Mouse (Mus musculus) cerebral cortex, adult 2 months (tissue): Measurements from ENCODE around the gene Kif13a.

Experiments
- WGBS: fragments of 180-500 bp; shearing (Covaris S2); methylation state at CpG from one replicate; pipeline ENCODE4 v1.1.7; 2018; 5-methylcytosine and 5-hydroxymethylcytosine counted together

The Kif13a gene

DNA sequence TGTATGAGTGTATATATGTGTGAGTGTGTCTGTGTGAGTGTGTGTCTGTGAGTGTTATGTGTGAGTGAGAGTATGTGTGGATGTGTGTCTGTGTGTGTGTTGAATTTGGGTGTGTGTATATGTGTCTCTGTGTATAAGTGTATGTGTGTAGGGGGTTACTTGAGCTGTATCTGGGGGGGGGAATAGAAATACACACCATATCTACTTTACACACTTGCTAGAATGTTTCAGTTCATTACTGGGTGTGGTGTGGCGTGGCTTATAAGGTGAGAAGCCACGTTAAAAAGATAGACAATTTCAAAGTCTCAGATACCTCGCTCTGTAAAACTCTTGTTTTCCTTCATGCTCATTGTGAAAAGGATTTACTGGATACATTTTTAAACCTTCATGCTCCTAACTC lies 152.2 kb downstream of the Kif13a start:
- WGBS, result 94% methylated on average over 3 of the region's 3 CpGs

DNA sequence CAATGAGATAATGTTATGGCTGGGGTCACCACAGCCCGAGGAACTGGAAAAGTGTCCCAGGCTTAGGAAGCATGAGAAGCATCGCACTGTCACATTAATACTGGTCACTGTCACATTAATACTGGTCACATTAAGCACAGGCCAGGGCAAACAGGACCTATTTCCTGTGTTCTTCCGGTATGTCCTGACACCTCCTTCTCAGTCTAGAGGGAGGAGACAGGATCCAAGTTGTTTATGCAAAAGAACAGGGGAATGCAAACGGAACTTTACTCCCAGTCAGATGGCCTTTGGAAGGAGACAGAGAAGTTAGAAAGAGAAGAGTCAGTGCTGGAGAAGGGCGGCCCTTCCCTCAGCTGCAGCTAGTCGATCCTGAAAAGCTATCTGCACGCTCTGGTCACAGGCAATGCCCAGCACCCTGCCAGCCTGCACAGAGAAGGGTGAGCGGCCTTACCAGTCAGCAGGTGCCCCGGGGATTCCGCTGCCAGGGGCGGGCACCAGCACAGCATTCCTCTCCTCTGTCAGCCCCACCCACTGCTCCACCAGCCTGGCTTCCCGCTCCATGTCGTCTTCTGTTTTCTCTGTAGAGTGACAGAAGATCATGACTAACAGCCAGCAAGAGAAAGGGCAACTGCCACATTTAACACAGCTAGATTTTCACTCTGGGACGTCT lies 152.9 kb downstream of the Kif13a start:
- 74% methylated on average over 14 of the region's 14 CpGs for WGBS

DNA sequence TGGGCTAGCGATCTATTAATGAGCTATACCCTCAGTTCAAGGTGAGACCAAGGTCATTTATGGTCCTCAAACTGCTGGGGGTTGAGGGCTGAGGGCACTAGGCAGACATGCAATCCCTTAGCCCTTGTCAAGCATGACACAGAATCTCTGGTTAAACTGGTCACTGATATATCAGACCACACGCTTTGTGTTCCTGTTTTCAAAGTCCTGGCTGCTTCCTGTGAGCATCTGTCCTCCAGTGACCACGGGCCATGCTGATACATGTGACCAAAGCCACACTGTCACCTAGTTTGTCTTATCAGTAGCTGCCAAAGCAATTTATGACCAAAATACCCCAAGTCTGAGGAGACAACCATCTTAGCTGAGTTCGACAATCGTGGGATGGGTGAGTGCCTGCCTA lies 154.7 kb downstream of the Kif13a start:
- whole genome bisulfite sequencing, result 92% methylated on average over 5 of the region's 5 CpGs

DNA sequence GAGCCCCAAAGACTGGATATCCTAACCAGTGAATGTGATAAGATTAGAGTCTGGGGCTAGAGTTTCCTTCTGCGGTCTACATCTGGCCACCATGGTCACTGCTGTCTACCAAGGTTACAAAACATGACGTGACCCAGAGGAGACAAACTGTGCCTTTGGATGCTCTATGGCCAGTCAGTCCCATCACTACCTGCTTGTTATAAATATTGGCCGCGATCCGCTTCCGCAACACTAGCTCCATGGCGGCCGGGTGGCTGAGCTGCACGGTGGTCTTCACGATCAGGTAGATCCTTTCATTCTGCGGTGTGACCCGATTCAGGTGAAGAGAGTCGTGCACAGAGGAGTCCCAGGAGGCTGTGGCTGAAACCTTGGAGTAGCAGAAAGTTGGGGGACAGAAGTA lies 157.1 kb downstream of the Kif13a start:
- 98% methylated on average over 13 of the region's 13 CpGs for WGBS

DNA sequence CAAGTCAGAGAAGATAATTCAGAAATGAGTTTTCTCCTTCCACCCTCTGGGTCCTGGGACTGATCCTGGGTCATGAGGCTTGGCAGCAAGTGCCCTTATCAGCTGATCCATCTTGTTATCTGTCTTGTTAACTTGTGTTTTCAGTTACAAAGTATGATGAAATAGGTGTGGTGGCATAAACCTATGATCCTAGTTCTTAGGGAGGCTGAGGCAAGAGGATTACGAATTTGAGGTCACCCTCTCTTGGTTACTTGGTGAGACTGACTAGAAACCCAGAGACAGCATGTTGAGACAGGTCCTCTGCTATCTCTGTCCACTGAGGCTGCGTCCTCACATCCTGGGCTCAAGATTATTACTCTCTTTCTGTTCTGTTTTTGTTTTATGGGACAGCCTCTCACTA lies 164.3 kb downstream of the Kif13a start:
- 97% methylated on average over 2 of the region's 2 CpGs for WGBS

DNA sequence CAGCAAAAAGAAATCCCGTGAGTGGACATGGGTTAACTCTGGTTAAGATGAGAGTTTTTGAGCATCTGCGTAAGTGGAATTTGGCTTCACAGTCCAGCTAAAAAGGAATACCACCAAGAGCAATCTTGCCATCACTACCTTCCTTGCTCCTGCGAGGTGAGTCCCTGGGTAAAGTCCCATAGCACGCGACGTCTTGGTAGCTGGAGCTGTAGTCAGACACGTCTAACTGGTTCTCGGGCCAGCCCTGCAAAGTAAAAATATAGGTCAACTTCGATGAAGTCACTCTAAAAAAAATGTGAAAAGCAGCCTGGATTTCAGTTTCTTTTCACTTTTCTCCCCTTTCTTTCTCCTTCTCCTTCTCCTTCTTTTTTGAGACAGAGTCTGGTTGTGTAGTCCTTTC lies 166.5 kb downstream of the Kif13a start:
- WGBS, result 97% methylated on average over 9 of the region's 9 CpGs

DNA sequence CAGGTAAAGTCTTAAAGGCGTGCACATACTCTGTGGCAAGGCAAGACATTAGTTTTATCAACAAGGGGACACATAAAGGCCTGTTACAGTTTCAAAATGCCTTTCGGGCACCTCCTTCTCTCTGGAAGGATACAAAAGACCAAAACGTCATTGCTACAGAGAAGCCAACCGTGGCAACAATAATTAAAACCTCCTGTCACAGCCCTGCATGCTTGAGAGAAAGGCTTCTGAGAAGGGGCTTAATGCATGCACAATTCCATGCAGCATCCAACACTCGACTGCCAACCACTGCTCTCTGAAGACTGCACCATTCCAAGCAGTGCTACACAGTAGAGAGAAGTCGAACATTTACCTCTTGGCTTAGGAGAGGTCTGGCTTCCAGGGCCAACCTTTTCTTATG lies 168.7 kb downstream of the Kif13a start:
- WGBS, result 73% methylated on average over 6 of the region's 6 CpGs

DNA sequence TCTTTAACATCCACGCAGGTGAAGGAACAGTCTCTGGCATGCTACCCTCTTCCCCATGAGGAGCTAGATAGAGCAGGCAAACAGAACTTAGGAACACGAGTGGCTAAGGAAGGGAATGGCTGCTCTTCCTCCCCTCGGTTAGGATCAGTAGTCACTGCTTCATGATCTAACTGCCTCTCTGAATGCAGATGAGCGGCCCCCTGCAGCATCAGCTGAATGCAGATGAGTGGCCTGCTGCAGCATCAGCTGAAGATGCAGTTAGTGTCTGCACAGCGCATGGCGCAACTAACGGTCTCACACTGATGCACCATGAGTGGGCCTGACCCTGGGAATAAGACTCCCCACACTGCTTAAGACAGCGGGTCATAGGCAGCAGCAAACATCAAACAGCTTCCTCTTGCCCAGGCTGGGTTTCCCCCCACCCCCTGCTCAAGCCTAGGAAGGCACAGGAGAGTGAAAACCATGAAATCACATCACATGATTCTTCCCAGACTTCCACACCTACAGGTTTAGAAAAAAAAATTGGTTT lies 170.3 kb downstream of the Kif13a start:
- 78% methylated on average over 8 of the region's 8 CpGs for WGBS

DNA sequence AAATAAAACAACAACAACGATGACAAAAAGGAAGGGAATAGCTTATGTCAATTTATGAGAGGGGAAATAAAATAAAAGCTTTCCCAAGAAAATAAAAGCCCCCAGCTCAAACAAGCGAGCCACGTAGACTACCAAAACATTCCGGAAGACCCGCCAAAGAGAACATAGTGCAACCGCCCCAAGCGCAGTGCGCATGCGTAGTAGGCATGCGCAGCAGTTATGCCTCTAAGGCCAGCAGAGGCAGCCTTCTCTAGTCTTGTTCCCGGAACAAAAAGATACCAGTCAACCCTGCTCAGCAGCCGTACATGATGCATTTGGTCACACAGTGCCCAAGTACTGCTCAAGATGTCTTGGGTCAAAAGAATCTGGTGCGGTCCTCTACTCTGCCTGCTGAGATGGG lies 171.0 kb downstream of the Kif13a start:
- WGBS, result 94% methylated on average over 13 of the region's 13 CpGs

DNA sequence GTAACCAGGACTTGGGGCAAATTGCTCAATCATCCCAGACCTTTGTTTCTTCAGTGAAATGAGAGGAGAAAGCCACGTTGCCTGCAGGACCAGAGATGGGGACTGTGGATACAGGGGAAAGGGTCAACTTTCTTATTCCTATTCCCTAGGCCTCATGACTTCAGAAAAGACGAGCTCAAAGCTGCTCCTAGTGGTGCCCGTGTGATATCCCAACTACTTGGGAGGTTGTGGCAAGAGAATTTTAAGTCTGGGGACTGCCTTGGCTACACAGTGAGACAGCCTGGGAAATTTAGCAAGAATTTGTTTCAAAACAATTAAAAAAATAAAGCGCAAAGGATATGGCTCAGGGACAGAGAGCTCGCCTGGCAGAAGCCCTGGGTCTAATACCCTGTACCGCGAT lies 171.7 kb downstream of the Kif13a start:
- WGBS, result 91% methylated on average over 7 of the region's 7 CpGs

DNA sequence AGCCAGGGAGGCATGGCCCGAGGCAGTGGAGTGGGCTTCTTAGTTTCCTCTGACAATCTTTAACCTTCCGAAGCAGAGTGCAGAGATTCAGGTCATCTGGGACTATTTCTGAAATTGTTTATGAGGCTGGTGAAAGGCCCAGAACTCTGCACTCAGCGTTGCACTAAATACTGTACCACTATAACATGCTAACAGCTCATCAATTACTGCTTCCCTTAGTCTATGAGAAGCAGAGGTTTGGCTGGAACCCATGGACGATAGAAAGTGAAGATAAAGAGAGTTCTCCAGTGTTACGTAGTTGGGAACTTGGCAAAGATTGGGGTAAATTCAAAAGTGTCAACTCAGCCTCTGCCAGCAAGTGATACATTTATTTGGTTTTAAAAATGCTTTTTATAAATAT lies 176.4 kb downstream of the Kif13a start:
- WGBS, result 88% methylated on average over 5 of the region's 5 CpGs

DNA sequence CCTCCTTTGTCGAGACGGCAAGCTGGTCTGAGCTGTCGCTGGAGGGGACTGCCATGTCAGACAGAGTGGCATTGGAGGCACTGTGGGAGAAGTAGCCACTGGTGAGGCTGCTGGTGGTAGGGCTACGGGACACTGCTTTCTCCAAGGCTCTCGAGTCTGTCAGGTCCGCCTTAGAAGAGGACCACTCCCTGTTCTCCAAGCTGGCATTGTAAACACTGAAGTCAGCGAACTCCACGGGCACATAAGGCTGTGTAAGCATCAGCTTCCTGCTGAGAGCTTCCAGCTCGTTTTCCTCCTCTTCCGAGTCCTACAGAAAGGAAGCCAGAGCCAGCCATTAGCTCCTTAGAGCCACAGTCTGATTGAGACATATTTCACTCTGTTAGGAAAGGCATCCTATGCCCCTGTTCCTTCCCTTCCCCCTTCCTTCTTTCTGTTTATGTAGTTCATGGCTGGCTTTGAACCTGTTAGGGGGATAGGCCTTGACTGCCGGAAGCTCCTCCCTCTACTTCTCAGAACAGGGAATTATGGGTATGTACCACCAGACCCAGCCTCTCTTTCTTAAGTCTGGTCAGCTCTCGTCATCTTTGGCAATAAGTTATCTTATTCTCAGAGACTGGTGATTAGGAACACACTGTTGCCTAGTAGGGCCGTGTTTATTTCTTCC lies 177.0 kb downstream of the Kif13a start:
- 81% methylated on average over 13 of the region's 13 CpGs for WGBS

DNA sequence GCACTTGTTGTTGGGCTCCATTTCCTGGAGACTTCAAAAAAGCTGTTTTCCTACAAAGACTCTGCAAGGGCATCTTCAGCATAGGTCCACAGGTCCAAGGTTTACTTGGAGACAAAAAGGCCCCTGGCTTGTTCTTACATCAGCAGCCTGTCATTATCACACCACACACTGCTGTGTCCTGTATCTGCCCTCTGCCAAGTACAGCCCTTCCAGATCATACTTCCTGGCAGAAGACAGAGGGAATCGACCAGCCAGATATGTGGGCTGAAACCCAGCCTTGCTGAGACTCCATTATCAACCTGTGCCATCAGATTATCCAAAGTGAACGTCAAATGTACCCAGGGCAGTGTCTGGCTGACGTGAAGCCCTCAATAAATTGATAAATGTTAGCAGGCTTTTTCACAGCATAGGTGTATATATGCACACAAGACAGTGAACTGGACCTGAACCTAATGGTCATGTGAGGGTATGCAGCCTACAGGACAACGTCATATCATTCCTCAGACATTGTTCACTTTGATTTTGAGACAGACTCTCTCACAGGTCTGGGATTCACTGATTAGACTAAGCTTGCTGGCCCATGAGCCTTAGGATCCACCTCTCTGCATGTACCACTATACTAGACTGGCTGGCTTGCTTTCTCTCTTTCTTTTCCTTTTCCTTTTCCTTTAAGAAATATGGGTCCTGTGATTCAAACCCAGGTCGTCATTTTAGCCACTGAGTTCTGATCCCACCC lies 181.4 kb downstream of the Kif13a start:
- WGBS, result 86% methylated on average over 5 of the region's 5 CpGs

DNA sequence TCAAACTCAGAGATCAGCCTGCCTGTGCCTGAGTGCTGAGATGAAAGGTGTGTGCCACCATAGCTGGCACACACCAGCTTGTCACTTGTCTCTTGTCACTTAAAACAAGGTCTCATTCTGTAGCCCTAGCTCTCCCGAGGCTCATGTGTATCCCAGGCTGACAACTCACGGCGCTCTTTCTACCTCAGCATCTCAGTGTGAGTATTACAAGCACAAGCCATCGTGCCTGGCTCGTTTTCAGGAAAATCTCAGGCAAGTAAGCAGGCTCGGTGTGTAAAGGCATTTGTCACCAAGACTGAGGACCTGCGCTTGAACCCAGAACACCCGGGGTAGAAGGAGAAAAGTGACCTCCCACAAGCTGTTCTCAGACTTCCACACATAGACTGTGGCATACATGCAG lies 185.8 kb downstream of the Kif13a start:
- 86% methylated on average over 8 of the region's 8 CpGs for WGBS

DNA sequence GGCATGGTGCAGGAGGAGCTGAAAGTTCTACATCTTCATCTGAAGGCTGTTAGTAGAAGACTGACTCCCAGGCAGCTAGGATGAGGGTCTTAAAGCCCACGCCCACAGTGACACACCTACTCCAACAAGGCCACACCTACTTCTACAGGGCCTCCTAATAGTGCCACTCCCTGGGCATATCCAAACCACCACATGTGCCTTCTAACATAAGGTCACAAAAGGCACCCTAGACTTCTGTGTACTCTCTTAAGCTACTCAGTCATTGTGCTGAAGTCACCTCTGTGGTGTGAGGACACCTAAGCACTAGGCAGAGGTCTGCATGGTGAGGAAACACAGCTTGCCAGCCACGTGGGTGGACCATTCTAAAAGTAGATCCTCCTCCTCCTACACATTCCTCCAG lies 187.3 kb downstream of the Kif13a start:
- WGBS, result 73% methylated on average over 2 of the region's 2 CpGs

DNA sequence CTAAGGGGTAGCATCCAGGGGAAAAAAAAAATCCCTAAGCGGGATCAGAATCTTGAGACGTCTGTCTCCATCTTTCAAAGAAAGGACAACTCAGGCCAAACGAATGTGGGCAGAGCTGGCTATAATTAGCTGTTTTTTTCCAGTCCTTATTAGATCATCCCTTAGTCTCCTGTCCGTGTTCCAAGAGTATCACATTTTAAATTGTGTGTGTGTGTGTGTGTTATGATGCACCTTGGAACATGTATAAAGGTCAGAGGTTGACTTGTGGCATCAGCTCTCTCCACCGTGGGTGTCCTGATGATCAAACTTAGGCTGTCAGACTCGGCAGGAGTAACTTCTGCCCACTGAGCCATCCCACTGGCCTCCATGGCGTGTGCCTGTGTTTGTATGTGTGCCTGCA lies 190.2 kb downstream of the Kif13a start:
- WGBS, result 59% methylated on average over 7 of the region's 7 CpGs

DNA sequence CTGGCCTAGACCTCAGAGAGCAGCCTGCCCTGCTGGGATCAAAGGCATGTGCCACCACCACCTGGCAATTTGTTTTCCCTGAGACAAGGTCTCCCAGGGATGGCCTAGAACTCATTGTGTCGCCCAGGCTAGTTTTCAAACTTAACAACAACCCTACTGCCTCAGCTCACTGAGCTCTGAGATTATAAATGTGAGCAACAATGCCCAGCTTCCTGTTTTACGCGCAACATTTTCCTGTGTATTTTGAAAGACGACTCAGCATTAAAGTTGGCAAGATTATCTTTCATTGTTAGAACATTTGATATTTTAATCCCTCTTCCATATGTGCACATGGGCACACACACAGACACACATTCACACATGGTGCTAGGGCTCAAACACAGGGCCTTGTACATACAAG lies 192.2 kb downstream of the Kif13a start:
- 82% methylated on average over 4 of the region's 4 CpGs for WGBS

DNA sequence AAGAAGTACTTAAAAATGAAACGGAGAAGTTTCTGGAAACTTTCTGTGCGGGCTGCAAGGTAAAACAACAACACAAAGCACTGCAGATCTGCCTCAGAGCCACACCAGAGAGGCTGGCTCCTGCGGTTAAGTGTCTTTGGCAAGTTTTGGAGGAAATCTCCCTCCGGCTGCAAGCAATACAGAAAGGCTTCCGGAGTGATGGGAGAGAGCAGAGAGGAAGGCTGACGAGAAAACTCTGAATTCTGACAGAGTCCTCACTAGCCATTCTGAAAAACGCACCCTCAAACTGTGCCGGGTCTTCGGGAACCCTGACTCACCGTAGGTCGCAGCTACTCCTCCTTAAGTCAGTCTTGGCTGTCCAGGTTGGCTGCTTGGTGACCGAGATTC lies 193.2 kb downstream of the Kif13a start:
- 3% methylated on average over 12 of the region's 12 CpGs for WGBS

DNA sequence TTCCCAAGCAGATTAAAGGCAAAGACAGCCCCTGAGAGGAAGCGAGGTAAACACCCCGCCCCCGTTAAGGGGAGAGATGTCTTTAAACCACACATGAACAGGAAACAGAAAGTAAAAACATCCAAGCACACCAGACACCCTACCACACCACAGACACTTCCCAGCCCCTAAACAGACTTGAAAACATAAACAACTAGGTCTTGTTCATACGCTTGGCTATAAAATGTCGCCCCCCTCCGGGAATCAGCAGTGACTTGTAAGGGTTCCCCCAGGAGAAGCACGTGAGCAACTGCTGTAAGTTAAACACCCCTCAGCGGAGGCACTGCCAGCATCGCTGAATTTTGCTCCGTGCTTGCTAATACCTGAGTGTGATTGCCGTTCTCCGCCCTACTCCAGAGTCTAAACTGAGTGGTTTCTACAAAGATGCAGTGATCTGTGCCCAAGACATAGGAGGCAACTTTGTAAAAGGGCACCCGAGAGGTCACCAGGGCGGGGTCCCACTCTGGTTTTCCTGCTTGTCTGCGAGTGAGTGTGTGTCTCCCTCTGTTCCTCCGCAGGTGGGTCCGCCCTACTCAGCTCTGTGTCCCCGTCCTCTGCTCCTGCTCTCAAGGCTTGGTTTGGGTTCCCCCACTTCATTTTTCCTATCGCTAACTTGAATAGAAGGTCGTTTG lies 193.7 kb downstream of the Kif13a start:
- under 1% methylated on average over 20 of the region's 20 CpGs for WGBS

DNA sequence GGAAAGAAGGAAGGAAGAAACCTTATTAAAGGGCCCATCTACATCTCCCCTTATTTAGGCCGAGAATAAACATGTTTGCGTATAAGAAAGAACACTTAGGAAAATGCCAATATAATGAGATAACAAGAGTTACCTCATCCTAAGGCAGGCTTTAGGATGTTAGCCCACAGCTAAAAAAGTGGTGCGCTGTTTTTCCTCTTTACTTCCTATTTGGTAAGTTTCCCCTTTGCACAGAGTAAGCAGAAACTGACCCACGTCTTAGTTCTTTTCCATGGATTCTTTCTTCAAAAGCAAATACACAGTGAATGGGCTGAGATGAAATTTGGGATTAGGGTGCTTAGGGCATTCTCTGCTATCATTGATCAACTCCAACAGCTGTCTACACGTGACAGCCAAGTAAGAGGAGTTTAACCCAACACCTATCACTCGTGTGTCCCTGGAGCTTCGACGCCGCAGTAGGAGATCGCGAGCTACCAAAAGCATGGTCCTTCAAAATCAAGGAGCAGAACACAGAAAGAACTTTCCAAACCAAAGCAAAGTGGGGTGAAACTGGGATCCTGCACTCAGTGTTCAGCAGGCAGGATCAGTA lies 194.4 kb downstream of the Kif13a start:
- WGBS, result 44% methylated on average over 11 of the region's 11 CpGs

DNA sequence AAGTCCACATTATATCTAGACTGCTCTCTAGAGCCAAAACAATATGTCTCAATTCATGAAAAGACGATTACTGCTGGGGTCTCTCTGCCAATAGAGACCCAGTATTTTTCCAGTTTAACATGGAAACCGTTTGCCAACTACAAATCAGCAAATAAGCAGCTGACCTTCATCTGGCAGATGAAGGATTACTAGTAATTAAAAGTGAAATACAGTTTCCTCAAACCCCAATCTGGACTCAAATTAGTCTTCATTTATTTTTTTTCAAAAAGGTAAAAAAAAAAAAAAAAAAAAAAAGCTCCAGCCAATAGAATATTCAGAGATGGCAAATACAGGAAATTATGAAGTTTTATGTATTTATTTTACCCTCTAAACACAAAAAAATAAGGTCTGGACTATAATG lies 199.7 kb downstream of the Kif13a start:
- WGBS, result 51% methylated on average over 2 of the region's 2 CpGs

DNA sequence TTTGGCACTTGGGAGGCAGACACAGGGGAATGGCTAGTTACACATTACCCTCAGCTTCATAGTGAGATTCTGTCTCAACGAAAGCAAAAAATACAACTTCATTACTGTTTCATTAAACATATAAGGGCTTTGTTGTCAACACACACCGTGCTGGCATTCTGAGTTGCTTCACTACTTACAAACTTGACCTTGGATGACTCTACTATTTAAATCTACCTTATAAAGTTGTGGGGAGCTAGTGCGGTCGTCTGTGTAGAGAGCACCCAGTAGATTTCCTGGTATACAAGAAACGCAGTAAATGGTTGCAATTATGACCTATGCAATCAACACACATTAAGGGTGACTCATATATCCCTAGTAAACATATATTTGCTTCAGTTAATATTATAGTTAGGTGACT lies 201.3 kb downstream of the Kif13a start:
- 12% methylated on average over 5 of the region's 5 CpGs for WGBS
